Mouse (Mus musculus) kidney, postnatal 0 days (tissue): ENCODE data around the gene Nova2. TPM values are rescaled to one million over a fixed set of nuclear protein-coding genes. Genes with fewer than 3 reads are reported as not detected.

ENCODE experiments used
- ATAC-seq: fragments of 200-750 bp; cut with Nextera tagmentation; replicated peaks from 2 replicates; pipeline ENCODE4 v1.8.0; 2017; ENCODE audit warnings: low read depth, moderate number of reproducible peaks, moderate TSS enrichment, moderate library complexity; ENCODE audit not compliant: low FRiP score
- DNase-seq: peaks from one replicate; pipeline ENCODE4 v3.0.0-alpha.2; 2016; ENCODE audit warnings: low spot score
- H3K27ac ChIP-seq: fragments of 300-500 bp; sonication (generic); 2 replicates; pipeline ENCODE4 v1.5.1; 2014; ENCODE audit warnings: mild to moderate bottlenecking
- H3K27me3 ChIP-seq: fragments of 300-500 bp; sonication (generic); 2 replicates; pipeline ENCODE4 v1.6.1; 2014; ENCODE audit warnings: low read length, mixed read lengths; ENCODE audit not compliant: insufficient read depth
- H3K36me3 ChIP-seq: fragments of 300-500 bp; sonication (generic); 2 replicates; pipeline ENCODE4 v1.6.1; 2014; ENCODE audit warnings: low read length, mixed read lengths; ENCODE audit not compliant: insufficient read depth
- H3K4me1 ChIP-seq: fragments of 300-500 bp; sonication (generic); replicated peaks from 2 replicates; pipeline ENCODE4 v1.6.1; 2014; ENCODE audit warnings: antibody characterized with exemption, low read length, mixed read lengths; ENCODE audit not compliant: insufficient read depth
- H3K4me2 ChIP-seq: fragments of 300-500 bp; sonication (generic); 2 replicates; pipeline ENCODE4 v1.6.1; 2014; ENCODE audit warnings: mild to moderate bottlenecking, low read length, moderate library complexity, mixed read lengths
- H3K4me3 ChIP-seq: fragments of 300-500 bp; sonication (generic); replicated peaks from 2 replicates; pipeline ENCODE4 v1.5.1; 2014; ENCODE audit warnings: low read depth, low read length
- H3K9ac ChIP-seq: fragments of 300-500 bp; sonication (generic); 2 replicates; pipeline ENCODE4 v1.6.1; 2014; ENCODE audit warnings: low read depth, low read length
- H3K9me3 ChIP-seq: fragments of 300-500 bp; sonication (generic); replicated peaks from 2 replicates; pipeline ENCODE4 v1.6.1; 2016; ENCODE audit warnings: low read length, inconsistent platforms, mixed read lengths
- CTCF ChIP-seq: IDR thresholded peaks from 2 replicates; pipeline ENCODE4 v1.5.1; 2016; ENCODE audit warnings: antibody characterized with exemption, low read depth, mild to moderate bottlenecking, moderate library complexity
- WGBS: fragments of 180-500 bp; shearing (Covaris S2); extraction: QIAGEN DNeasy Blood & Tissue Kit; methylation state at CpG from one replicate; pipeline ENCODE4 v1.1.7; 2014; 5-methylcytosine and 5-hydroxymethylcytosine counted together
- polyA plus RNA-seq: library from polyadenylated mRNA; unstranded; fragments of >200 nt; fragmentation: Nextera tagmentation; extraction: Ambion mirVana; gene quantifications from 2 replicates; pipeline ENCODE4 v1.2.1, GENCODE M21; 2015

Nova2 gene
- polyA plus RNA-seq, 1 experiment from 2014 or later: 0.58 TPM

- H3K4me1 ChIP-seq: no peaks in the 10 kb centered on the region
- TF ChIP-seq CTCF: no peak
- H3K9ac ChIP-seq: no peak overlapping the region
- 17% methylated on average over 15 of the region's 15 CpGs for WGBS
- no peaks in the 10 kb centered on the region for H3K36me3 ChIP-seq
- no peaks in the 10 kb centered on the region for H3K9me3 ChIP-seq
- no peak overlapping the region for H3K4me2 ChIP-seq
- DNase-seq: peak; percentile 66
- no peak overlapping the region for H3K27ac ChIP-seq
- no peaks in the 10 kb centered on the region for H3K27me3 ChIP-seq
- ATAC-seq: no peak
- H3K4me3 ChIP-seq: no peak overlapping the region
Observed at GRCm38 (mm10) chr7:18951397-18951796, 25.7 kb downstream of the Nova2 start.

GRCm38 (mm10) chr7:18957569-18958383, 32.1 kb downstream of the Nova2 start:
- Histone ChIP-seq H3K4me3 (peak overlapping the region; percentile 53), H3K36me3 (no peaks in the 10 kb centered on the region), H3K4me2 (peak overlapping the region; percentile 98), H3K27me3 (peaks cover 32% of the 10 kb centered on the region), H3K27ac (no peak overlapping the region), H3K9ac (peak overlapping the region; percentile 54; the same call in 1 of the 2 replicates), H3K9me3 (no peaks in the 10 kb centered on the region), H3K4me1 (peaks cover 12% of the 10 kb centered on the region; the same call in 1 of the 2 replicates)
- peak; percentile 72 for ATAC-seq
- peak; percentile 69 for DNase-seq
- no peak; the same call in 1 of the 2 replicates for TF ChIP-seq CTCF
- 1% methylated on average over 94 of the region's 107 CpGs for WGBS

DNA sequence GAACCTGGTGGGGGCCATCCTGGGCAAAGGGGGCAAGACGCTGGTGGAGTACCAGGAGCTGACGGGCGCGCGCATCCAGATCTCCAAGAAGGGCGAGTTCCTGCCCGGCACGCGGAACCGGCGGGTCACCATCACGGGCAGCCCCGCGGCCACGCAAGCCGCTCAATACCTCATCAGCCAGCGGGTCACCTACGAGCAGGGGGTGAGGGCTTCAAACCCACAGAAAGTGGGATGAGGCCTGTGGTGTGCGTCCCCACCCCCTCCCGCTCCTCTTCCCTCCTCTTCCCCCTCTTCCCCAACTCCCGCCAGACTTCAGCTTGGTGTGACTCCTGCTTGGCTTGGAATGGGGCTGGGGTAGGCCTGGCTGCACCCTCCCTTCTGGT, 32.7 kb downstream of the Nova2 start:
- ATAC-seq (peak; percentile 36), DNase-seq (no peak)
- H3K27me3 ChIP-seq: peaks cover 36% of the 10 kb centered on the region
- peak overlapping the region; percentile 54; the same call in 1 of the 2 replicates for H3K9ac ChIP-seq
- H3K36me3 ChIP-seq: no peaks in the 10 kb centered on the region
- no peaks in the 10 kb centered on the region for H3K9me3 ChIP-seq
- H3K4me1 ChIP-seq: peaks cover 12% of the 10 kb centered on the region; the same call in 1 of the 2 replicates
- TF ChIP-seq CTCF: no peak
- peak overlapping the region; percentile 53 for H3K4me3 ChIP-seq
- H3K27ac ChIP-seq: no peak overlapping the region
- 5% methylated on average over 18 of the region's 21 CpGs for WGBS
- peak overlapping the region; percentile 98 for H3K4me2 ChIP-seq

DNA sequence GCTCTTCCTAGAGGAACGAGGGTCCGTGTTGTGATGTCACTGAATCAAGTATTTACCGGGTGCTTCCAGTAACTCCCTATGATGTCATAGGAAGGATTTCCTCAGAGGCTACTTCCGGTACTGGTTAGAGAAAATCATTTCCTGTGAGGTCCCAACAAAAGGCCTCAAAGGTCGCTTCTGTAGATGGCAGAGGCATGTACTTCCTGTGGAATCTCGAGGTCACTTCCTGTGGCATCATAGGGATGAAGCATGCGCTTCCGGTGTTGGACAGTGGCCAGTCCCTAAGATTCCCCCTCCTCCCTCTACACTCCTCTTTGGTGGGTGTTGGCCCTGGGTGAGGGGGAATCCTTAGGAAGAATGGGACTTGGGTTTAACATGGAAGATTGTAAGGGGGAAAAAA, 33.8 kb downstream of the Nova2 start:
- no peak for TF ChIP-seq CTCF
- no peak for ATAC-seq

GRCm38 (mm10) chr7:18962171-18962792, 36.6 kb downstream of the Nova2 start:
- H3K9ac ChIP-seq: no peak overlapping the region
- H3K4me2 ChIP-seq: peak overlapping the region; percentile 43
- no peaks in the 10 kb centered on the region for H3K36me3 ChIP-seq
- H3K9me3 ChIP-seq: no peaks in the 10 kb centered on the region
- TF ChIP-seq CTCF: no peak
- 0 out of 2 replicates have a peak overlapping the region, but pooled peaks have one; percentile 2 for H3K4me3 ChIP-seq
- peaks cover 11% of the 10 kb centered on the region; the same call in 1 of the 2 replicates for H3K4me1 ChIP-seq
- ATAC-seq (no peak), DNase-seq (no peak)
- H3K27ac ChIP-seq: no peak overlapping the region
- H3K27me3 ChIP-seq: peaks cover 38% of the 10 kb centered on the region
- WGBS: 5% methylated on average over 17 of the region's 17 CpGs

More for the DNA sequence above, 33.8 kb downstream of the Nova2 start:
- no peak overlapping the region for H3K27ac ChIP-seq
- peaks cover 38% of the 10 kb centered on the region for H3K27me3 ChIP-seq
- WGBS: 54% methylated on average over 8 of the region's 8 CpGs
- no peak overlapping the region for H3K9ac ChIP-seq
- H3K4me3 ChIP-seq: no peak overlapping the region
- H3K4me1 ChIP-seq: peaks cover 12% of the 10 kb centered on the region; the same call in 1 of the 2 replicates
- no peak overlapping the region for H3K4me2 ChIP-seq
- peak; percentile 36 for DNase-seq
- no peaks in the 10 kb centered on the region for H3K36me3 ChIP-seq
- H3K9me3 ChIP-seq: no peaks in the 10 kb centered on the region

DNA sequence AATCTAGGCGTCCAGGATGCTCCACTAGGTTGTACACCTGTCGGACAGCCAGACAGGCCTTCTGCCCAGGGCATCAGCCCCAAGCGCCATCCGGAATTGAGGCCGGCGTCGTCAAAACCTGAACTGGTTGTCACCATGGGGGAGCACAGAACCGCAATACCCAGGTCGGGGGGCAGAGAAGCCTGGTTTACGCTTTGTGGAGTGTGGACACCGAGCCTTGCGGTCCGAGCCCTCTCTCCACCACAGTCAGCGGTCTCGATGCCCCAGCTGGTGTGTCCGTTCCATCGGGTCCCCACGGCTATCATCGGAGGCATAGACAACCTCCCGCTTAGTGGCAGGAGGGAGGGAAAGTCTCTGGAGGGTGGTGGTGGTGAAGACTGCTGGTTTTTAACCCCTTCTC, 37.1 kb downstream of the Nova2 start:
- Histone ChIP-seq H3K4me2 (peak overlapping the region; percentile 43), H3K27me3 (peaks cover 34% of the 10 kb centered on the region), H3K9ac (no peak overlapping the region), H3K4me3 (0 out of 2 replicates have a peak overlapping the region, but pooled peaks have one; percentile 2), H3K27ac (no peak overlapping the region), H3K36me3 (no peaks in the 10 kb centered on the region), H3K9me3 (no peaks in the 10 kb centered on the region), H3K4me1 (peaks cover 6% of the 10 kb centered on the region; the same call in 1 of the 2 replicates)
- 5% methylated on average over 20 of the region's 20 CpGs for WGBS
- TF ChIP-seq CTCF: no peak
- DNase-seq (no peak), ATAC-seq (no peak)
